ENCODE assay signal across 8 mouse cellular contexts in genomic region chr19:58978401-58979171, GRCm38 (mm10). TPM values are rescaled to one million over a fixed set of nuclear protein-coding genes. Genes with fewer than 3 reads are reported as not detected.
DNase-seq lines count a peak whose midpoint lies in the region; ATAC-seq lines count a peak whose summit lies in the region.

No protein-coding gene starts in this region.

- H3K4me3 ChIP-seq in limb, embryonic 12.5 days (replicated peaks): no peak overlapping the region
- H3K4me3 ChIP-seq in limb, embryonic 10.5 days: no peak overlapping the region

- H3K4me2 ChIP-seq in limb, embryonic 12.5 days: no peak overlapping the region

- H3K9ac ChIP-seq in limb, embryonic 12.5 days (replicated peaks): no peak overlapping the region

- peaks cover 15% of the 10 kb centered on the region; the same call in 1 of the 2 replicates for H3K27me3 ChIP-seq in limb, embryonic 12.5 days
- H3K27me3 ChIP-seq in limb, embryonic 10.5 days (ENCODE audit: low read depth, poor library complexity, severe bottlenecking): peaks cover 5% of the 10 kb centered on the region; the same call in 1 of the 2 replicates

- no peaks in the 10 kb centered on the region for H3K9me3 ChIP-seq in limb, embryonic 12.5 days
- H3K9me3 ChIP-seq in limb, embryonic 10.5 days (replicated peaks): no peaks in the 10 kb centered on the region

- ATAC-seq in limb, embryonic 12.5 days (ENCODE audit: insufficient number of reproducible peaks, insufficient read depth, low FRiP score, low TSS enrichment, low read depth): peak; percentile 52; the same call in 1 of the 2 replicates

- DNase-seq in limb, embryonic 10.5 days (ENCODE audit: low spot score): no peak
- peak; percentile 34 for DNase-seq in adrenal gland, postnatal 10 days
- DNase-seq in frontal cortex, postnatal 14 days (ENCODE audit: low spot score in 2 of 2): peak; percentile 20 to 28
- DNase-seq in layer of hippocampus, postnatal 36 days: peak; percentile 35 to 46
- DNase-seq in retina, embryonic 14.5 days (ENCODE audit: low spot score): peak; percentile 53
- DNase-seq in thymus, postnatal 36 days: no peak
- no peak for DNase-seq in gastrocnemius, postnatal 10 days

- H3K4me1 ChIP-seq in limb, embryonic 12.5 days (replicated peaks): peaks cover 34% of the 10 kb centered on the region
- H3K4me1 ChIP-seq in limb, embryonic 10.5 days: peaks cover 33% of the 10 kb centered on the region

- 60% methylated on average over 11 of the region's 11 CpGs for WGBS in limb, embryonic 12.5 days
- 74% methylated on average over 11 of the region's 11 CpGs for WGBS in limb, embryonic 10.5 days

- no peak overlapping the region for H3K27ac ChIP-seq in limb, embryonic 12.5 days
- H3K27ac ChIP-seq in limb, embryonic 10.5 days: no peak overlapping the region

- H3K36me3 ChIP-seq in limb, embryonic 12.5 days: no peaks in the 10 kb centered on the region
- no peaks in the 10 kb centered on the region for H3K36me3 ChIP-seq in limb, embryonic 10.5 days

RNA-seq across cellular contexts. Expression of gene Hspa12a, which starts 35.1 kb away (rescaled TPM):
- polyA plus RNA-seq in limb, embryonic 12.5 days (2016; fragmentation: Nextera tagmentation; extraction: Ambion mirVana): 4.8 and 5.1 TPM in 2 replicates
- 3.1 and 3.6 TPM in 2 replicates for polyA plus RNA-seq in limb, embryonic 10.5 days (2016; fragmentation: Nextera tagmentation; extraction: Ambion mirVana)
- total RNA-seq in adrenal gland, postnatal 10 days (2021): 10 to 100 TPM; 37.5 to 46.5 TPM
- total RNA-seq in layer of hippocampus, postnatal 36 days (2021): 100 to 1,000 TPM; 231 to 244 TPM
- 10 to 100 TPM; 16.2 to 16.8 TPM for total RNA-seq in gastrocnemius, postnatal 10 days (2021)

RNA-seq across cellular contexts. Expression of gene Eno4, which starts 35.4 kb away (rescaled TPM):
- polyA plus RNA-seq in limb, embryonic 12.5 days (2016; fragmentation: Nextera tagmentation; extraction: Ambion mirVana): 0.46 and 0.90 TPM in 2 replicates
- polyA plus RNA-seq in limb, embryonic 10.5 days (2016; fragmentation: Nextera tagmentation; extraction: Ambion mirVana): 0.51 and 0.79 TPM in 2 replicates
- total RNA-seq in adrenal gland, postnatal 10 days (2021): under 1 TPM in 1 of 2 experiments, not detected in 1; 0.24 TPM
- total RNA-seq in layer of hippocampus, postnatal 36 days (2021): 1 to 10 TPM; 1.6 to 1.7 TPM
- total RNA-seq in gastrocnemius, postnatal 10 days (2021): under 1 TPM in 1 of 2 experiments, not detected in 1; 0.09 TPM

Comparison
In these comparisons a context has a peak if more than half of its experiments do, and no peak if none do; other contexts are left out.
1. DNase-seq: peak in adrenal gland, postnatal 10 days (single experiment), frontal cortex, postnatal 14 days (2 of 2), layer of hippocampus, postnatal 36 days (2 of 2) and retina, embryonic 14.5 days (single experiment); none in limb, embryonic 10.5 days (single experiment), thymus, postnatal 36 days (0 of 2) and gastrocnemius, postnatal 10 days (single experiment).
2. RNA of gene Hspa12a, which starts 35.1 kb away (total RNA-seq): 231 to 244 TPM in layer of hippocampus, postnatal 36 days; 37.5 to 46.5 TPM in adrenal gland, postnatal 10 days and 16.2 to 16.8 TPM in gastrocnemius, postnatal 10 days; every median in the first group is over 4 times any median in the second.